Mouse (Mus musculus): ENCODE measurements at regions not wholly inside any gene's neighbourhood (a gene's known extent, or its start where the extent isn't known, plus 50 kb on each side); places are given as distances from the start of the nearest gene placed in this dataset.

- H3K4me1 ChIP-seq (replicated peaks; ENCODE audit: control insufficient read depth, insufficient read depth, low read length) = no peaks in the 10 kb centered on the region
- WGBS = 53% methylated on average over 12 of the region's 12 CpGs
- ATAC-seq (ENCODE audit: low FRiP score) (no peak), DNase-seq (ENCODE audit: low spot score) (no peak)
- H3K27ac ChIP-seq (ENCODE audit: low read depth, low read length) = peak overlapping the region; percentile 47; the same call in 1 of the 2 replicates
- H3K4me2 ChIP-seq (replicated peaks; ENCODE audit: low read depth, low read length) = no peak overlapping the region
- no peaks in the 10 kb centered on the region for H3K36me3 ChIP-seq (ENCODE audit: control insufficient read depth, insufficient read depth, low read length)
- H3K9ac ChIP-seq (ENCODE audit: low read depth, low read length) = no peak overlapping the region
- no peaks in the 10 kb centered on the region for H3K9me3 ChIP-seq (ENCODE audit: control insufficient read depth, low read length)
- H3K27me3 ChIP-seq (ENCODE audit: control insufficient read depth, insufficient read depth, low read length) = no peaks in the 10 kb centered on the region
- H3K4me3 ChIP-seq (ENCODE audit: low read depth, low read length) = no peak overlapping the region
These were observed 236.0 kb downstream of the Mtx2 start for GRCm38 (mm10) chr2:75061456-75062188.

GRCm38 (mm10) chr2:75062189-75062510 lies 236.5 kb downstream of the Mtx2 start:
- Histone ChIP-seq H3K9ac (ENCODE audit: low read depth, low read length) (no peak overlapping the region), H3K27ac (ENCODE audit: low read depth, low read length) (no peak overlapping the region), H3K9me3 (ENCODE audit: control insufficient read depth, low read length) (no peaks in the 10 kb centered on the region), H3K36me3 (ENCODE audit: control insufficient read depth, insufficient read depth, low read length) (no peaks in the 10 kb centered on the region), H3K4me1 (replicated peaks; ENCODE audit: control insufficient read depth, insufficient read depth, low read length) (no peaks in the 10 kb centered on the region), H3K4me3 (ENCODE audit: low read depth, low read length) (no peak overlapping the region), H3K4me2 (replicated peaks; ENCODE audit: low read depth, low read length) (no peak overlapping the region), H3K27me3 (ENCODE audit: control insufficient read depth, insufficient read depth, low read length) (no peaks in the 10 kb centered on the region)
- ATAC-seq (ENCODE audit: low FRiP score) = no peak
- WGBS = 87% methylated on average over 7 of the region's 7 CpGs
- no peak for DNase-seq (ENCODE audit: low spot score)

DNA sequence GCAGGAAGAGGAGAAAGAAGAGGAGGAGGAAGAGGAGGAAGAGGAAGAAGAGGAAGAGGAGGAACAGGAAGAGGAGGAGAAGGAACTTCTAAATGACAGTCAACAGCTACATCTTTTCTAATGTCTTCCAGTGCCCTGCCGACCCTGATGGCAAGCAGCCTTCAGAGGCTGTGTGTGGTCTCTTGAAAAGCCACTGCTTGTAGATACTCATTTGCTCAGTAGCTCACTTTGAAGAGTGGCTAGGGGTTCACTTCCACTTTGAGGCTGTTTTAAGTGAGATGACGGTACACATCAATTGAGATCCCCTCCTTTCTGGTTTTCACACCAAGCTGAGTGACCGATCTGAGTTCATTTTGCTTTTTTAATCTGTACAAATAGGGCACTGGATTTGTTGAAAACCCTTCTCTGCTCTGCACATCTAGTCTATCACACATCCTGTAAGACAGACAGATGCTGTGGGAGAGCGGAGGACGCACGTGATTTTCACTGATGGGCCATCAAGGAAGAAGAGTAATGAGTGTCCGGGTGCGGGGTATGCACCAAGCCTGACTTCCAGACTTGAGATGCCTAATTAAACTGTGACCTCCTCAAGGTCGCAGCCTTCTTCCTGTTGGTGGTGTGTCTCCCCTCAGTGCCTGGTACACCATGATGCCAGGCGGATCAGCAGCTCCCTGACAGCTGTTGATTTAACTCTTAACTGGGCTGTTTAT lies 239.0 kb downstream of the Mtx2 start:
- DNase-seq (ENCODE audit: low spot score) (no peak), ATAC-seq (ENCODE audit: low FRiP score) (no peak)
- Histone ChIP-seq H3K36me3 (ENCODE audit: control insufficient read depth, insufficient read depth, low read length) (no peaks in the 10 kb centered on the region), H3K27me3 (ENCODE audit: control insufficient read depth, insufficient read depth, low read length) (no peaks in the 10 kb centered on the region), H3K4me2 (replicated peaks; ENCODE audit: low read depth, low read length) (no peak overlapping the region), H3K9me3 (ENCODE audit: control insufficient read depth, low read length) (no peaks in the 10 kb centered on the region), H3K4me1 (replicated peaks; ENCODE audit: control insufficient read depth, insufficient read depth, low read length) (no peaks in the 10 kb centered on the region), H3K27ac (ENCODE audit: low read depth, low read length) (no peak overlapping the region), H3K9ac (ENCODE audit: low read depth, low read length) (no peak overlapping the region), H3K4me3 (ENCODE audit: low read depth, low read length) (no peak overlapping the region)
- 75% methylated on average over 10 of the region's 10 CpGs for WGBS

- Histone ChIP-seq H3K4me3 (ENCODE audit: low read depth, low read length) (no peak overlapping the region), H3K4me1 (replicated peaks; ENCODE audit: control insufficient read depth, insufficient read depth, low read length) (no peaks in the 10 kb centered on the region), H3K27me3 (ENCODE audit: control insufficient read depth, insufficient read depth, low read length) (no peaks in the 10 kb centered on the region), H3K4me2 (replicated peaks; ENCODE audit: low read depth, low read length) (no peak overlapping the region), H3K27ac (ENCODE audit: low read depth, low read length) (no peak overlapping the region), H3K36me3 (ENCODE audit: control insufficient read depth, insufficient read depth, low read length) (no peaks in the 10 kb centered on the region), H3K9ac (ENCODE audit: low read depth, low read length) (no peak overlapping the region), H3K9me3 (ENCODE audit: control insufficient read depth, low read length) (no peaks in the 10 kb centered on the region)
- DNase-seq (ENCODE audit: low spot score) = no peak
- ATAC-seq (ENCODE audit: low FRiP score) = no peak
- 49% methylated on average over 2 of the region's 2 CpGs for WGBS
These were observed 239.7 kb downstream of the Mtx2 start for GRCm38 (mm10) chr2:75065304-75065703.

- ATAC-seq (ENCODE audit: low FRiP score) (no peak), DNase-seq (ENCODE audit: low spot score) (no peak)
- H3K9ac ChIP-seq (ENCODE audit: low read depth, low read length) = no peak overlapping the region
- H3K27me3 ChIP-seq (ENCODE audit: control insufficient read depth, insufficient read depth, low read length) = no peaks in the 10 kb centered on the region
- no peak overlapping the region for H3K4me3 ChIP-seq (ENCODE audit: low read depth, low read length)
- H3K4me2 ChIP-seq (replicated peaks; ENCODE audit: low read depth, low read length) = no peak overlapping the region
- no peaks in the 10 kb centered on the region for H3K4me1 ChIP-seq (replicated peaks; ENCODE audit: control insufficient read depth, insufficient read depth, low read length)
- no peaks in the 10 kb centered on the region for H3K36me3 ChIP-seq (ENCODE audit: control insufficient read depth, insufficient read depth, low read length)
- WGBS = 83% methylated on average over 2 of the region's 2 CpGs
- H3K27ac ChIP-seq (ENCODE audit: low read depth, low read length) = no peak overlapping the region
- H3K9me3 ChIP-seq (ENCODE audit: control insufficient read depth, low read length) = no peaks in the 10 kb centered on the region
These were observed 243.7 kb downstream of the Mtx2 start for GRCm38 (mm10) chr2:75069321-75069720.

DNA sequence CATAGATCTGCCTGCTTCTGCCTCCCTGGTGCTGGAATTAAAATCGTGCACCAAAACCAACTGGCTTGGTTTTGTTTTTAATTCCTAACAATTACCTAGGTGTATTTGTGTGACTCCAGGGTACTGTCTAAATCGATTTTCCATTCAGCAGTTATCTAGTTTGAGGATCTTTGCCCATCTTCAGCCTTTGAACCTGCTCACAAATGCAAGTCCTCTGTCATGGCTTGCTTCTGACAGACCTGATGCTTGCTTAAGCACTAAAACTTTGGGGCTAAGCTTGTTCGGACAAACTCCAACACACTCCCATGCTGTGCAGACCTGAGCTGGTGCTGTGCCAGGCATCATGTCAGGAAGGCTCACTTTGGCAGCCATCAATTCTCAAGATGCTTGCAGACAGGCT lies 246.4 kb downstream of the Mtx2 start:
- no peaks in the 10 kb centered on the region for H3K36me3 ChIP-seq (ENCODE audit: control insufficient read depth, insufficient read depth, low read length)
- H3K27ac ChIP-seq (ENCODE audit: low read depth, low read length) = no peak overlapping the region
- H3K4me2 ChIP-seq (replicated peaks; ENCODE audit: low read depth, low read length) = no peak overlapping the region
- no peak for DNase-seq (ENCODE audit: low spot score)
- WGBS = 77% methylated on average over 3 of the region's 3 CpGs
- H3K27me3 ChIP-seq (ENCODE audit: control insufficient read depth, insufficient read depth, low read length) = no peaks in the 10 kb centered on the region
- no peaks in the 10 kb centered on the region for H3K9me3 ChIP-seq (ENCODE audit: control insufficient read depth, low read length)
- H3K4me1 ChIP-seq (replicated peaks; ENCODE audit: control insufficient read depth, insufficient read depth, low read length) = no peaks in the 10 kb centered on the region
- H3K4me3 ChIP-seq (ENCODE audit: low read depth, low read length) = no peak overlapping the region
- ATAC-seq (ENCODE audit: low FRiP score) = no peak
- no peak overlapping the region for H3K9ac ChIP-seq (ENCODE audit: low read depth, low read length)

DNA sequence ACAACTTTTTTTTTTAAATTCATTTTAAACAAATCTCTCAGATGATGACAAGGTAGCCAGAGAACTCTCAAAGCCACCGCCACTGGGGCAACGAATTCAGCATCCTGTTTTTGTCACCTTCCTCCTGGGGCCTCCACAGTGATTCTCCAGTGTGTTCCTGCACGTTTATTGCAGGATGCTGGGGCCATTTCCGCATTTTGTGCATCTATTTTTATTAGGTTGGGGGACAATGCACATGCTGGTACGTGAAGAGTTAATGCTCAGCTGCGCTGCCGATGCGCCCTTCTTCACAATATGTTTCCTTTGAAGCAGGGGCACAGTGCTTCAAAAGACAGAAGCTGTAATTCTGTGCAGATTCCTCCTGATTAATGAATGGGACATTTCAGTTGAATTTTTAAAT lies 246.9 kb downstream of the Mtx2 start:
- no peak overlapping the region for H3K4me2 ChIP-seq (replicated peaks; ENCODE audit: low read depth, low read length)
- DNase-seq (ENCODE audit: low spot score) (no peak), ATAC-seq (ENCODE audit: low FRiP score) (no peak)
- no peak overlapping the region for H3K9ac ChIP-seq (ENCODE audit: low read depth, low read length)
- 47% methylated on average over 8 of the region's 8 CpGs for WGBS
- H3K4me3 ChIP-seq (ENCODE audit: low read depth, low read length) = no peak overlapping the region
- no peaks in the 10 kb centered on the region for H3K27me3 ChIP-seq (ENCODE audit: control insufficient read depth, insufficient read depth, low read length)
- no peaks in the 10 kb centered on the region for H3K4me1 ChIP-seq (replicated peaks; ENCODE audit: control insufficient read depth, insufficient read depth, low read length)
- no peak overlapping the region for H3K27ac ChIP-seq (ENCODE audit: low read depth, low read length)
- no peaks in the 10 kb centered on the region for H3K36me3 ChIP-seq (ENCODE audit: control insufficient read depth, insufficient read depth, low read length)
- no peaks in the 10 kb centered on the region for H3K9me3 ChIP-seq (ENCODE audit: control insufficient read depth, low read length)

- no peaks in the 10 kb centered on the region for H3K36me3 ChIP-seq (ENCODE audit: control insufficient read depth, insufficient read depth, low read length)
- 81% methylated on average over 9 of the region's 9 CpGs for WGBS
- H3K9ac ChIP-seq (ENCODE audit: low read depth, low read length) = no peak overlapping the region
- no peak overlapping the region for H3K27ac ChIP-seq (ENCODE audit: low read depth, low read length)
- H3K27me3 ChIP-seq (ENCODE audit: control insufficient read depth, insufficient read depth, low read length) = no peaks in the 10 kb centered on the region
- H3K4me1 ChIP-seq (replicated peaks; ENCODE audit: control insufficient read depth, insufficient read depth, low read length) = no peaks in the 10 kb centered on the region
- no peaks in the 10 kb centered on the region for H3K9me3 ChIP-seq (ENCODE audit: control insufficient read depth, low read length)
- no peak for ATAC-seq (ENCODE audit: low FRiP score)
- no peak overlapping the region for H3K4me3 ChIP-seq (ENCODE audit: low read depth, low read length)
- no peak for DNase-seq (ENCODE audit: low spot score)
- no peak overlapping the region for H3K4me2 ChIP-seq (replicated peaks; ENCODE audit: low read depth, low read length)
These were observed 247.6 kb downstream of the Mtx2 start for GRCm38 (mm10) chr2:75073178-75073577.

DNA sequence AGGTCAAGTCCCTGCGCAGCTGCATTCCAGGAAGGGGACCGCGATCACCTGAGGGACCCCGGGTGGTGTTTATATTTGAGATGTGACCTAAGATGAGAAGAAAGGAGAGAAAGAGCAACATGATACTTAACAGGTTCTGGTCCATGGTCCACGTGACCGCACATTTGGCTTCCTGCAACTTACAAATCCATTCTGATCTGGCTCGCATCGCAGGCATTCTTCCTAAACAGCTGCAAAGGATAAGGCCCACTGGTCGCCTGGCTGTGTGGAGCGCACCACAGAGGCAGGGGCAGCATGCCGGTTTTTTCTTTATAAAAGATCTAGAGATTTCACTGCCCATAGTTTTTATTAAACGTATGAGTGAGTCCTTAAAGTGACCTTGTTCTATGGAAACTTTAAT lies 261.6 kb downstream of the Mtx2 start:
- H3K4me2 ChIP-seq (replicated peaks; ENCODE audit: low read depth, low read length) = no peak overlapping the region
- 62% methylated on average over 12 of the region's 12 CpGs for WGBS

More for the DNA sequence above, 261.6 kb downstream of the Mtx2 start:
- Histone ChIP-seq H3K9me3 (ENCODE audit: control insufficient read depth, low read length) (no peaks in the 10 kb centered on the region), H3K27me3 (ENCODE audit: control insufficient read depth, insufficient read depth, low read length) (no peaks in the 10 kb centered on the region), H3K27ac (ENCODE audit: low read depth, low read length) (no peak overlapping the region), H3K4me1 (replicated peaks; ENCODE audit: control insufficient read depth, insufficient read depth, low read length) (no peaks in the 10 kb centered on the region), H3K4me3 (ENCODE audit: low read depth, low read length) (no peak overlapping the region), H3K36me3 (ENCODE audit: control insufficient read depth, insufficient read depth, low read length) (no peaks in the 10 kb centered on the region), H3K9ac (ENCODE audit: low read depth, low read length) (no peak overlapping the region)
- DNase-seq (ENCODE audit: low spot score) = no peak
- ATAC-seq (ENCODE audit: low FRiP score) = no peak
